Mouse (Mus musculus) Patski (cell line): ENCODE measurements around the gene Ccdc33. TPM values are rescaled to one million over a fixed set of nuclear protein-coding genes. Genes with fewer than 3 reads are reported as not detected.

Experiments used
- ATAC-seq: fragments of 100-300 bp; one replicate; pipeline ENCODE4 v1.8.0; 2021
- CTCF ChIA-PET: fragments of 350-600 bp; sonication (Branson Sonifier 250); formaldehyde crosslinking; loops from one replicate; lab custom pipeline; 2022; ENCODE audit warnings: inconsistent platforms; lab: Charles Lee
- POLR2A ChIA-PET: fragments of 350-600 bp; sonication (Branson Sonifier 250); formaldehyde crosslinking; loops from one replicate; lab custom pipeline; 2022; ENCODE audit warnings: antibody characterized with exemption, inconsistent platforms; lab: Charles Lee
- DNase-seq: peaks from one replicate; pipeline ENCODE4 v3.0.0-alpha.2; 2011; ENCODE audit warnings: low read depth, low spot score
- H3K27me3 ChIP-seq: fragments of 371-371 bp; one replicate; pipeline ENCODE4 v1.5.1; 2021
- CTCF ChIP-seq: fragments of 100-300 bp; IDR thresholded peaks from one replicate; pipeline ENCODE4 v1.5.1; 2021
- in situ Hi-C: fragments of 300-500 bp; cut with MboI; formaldehyde crosslinking; loops from 3 replicates; pipeline ENCODE4 v1.11.1; 2018; ENCODE audit warnings: low pct_unique_long_range_greater_than_20kb, mixed read lengths
- polyA plus RNA-seq: library from polyadenylated mRNA; unstranded; gene quantifications from one replicate; pipeline ENCODE4 v1.2.3, GENCODE M21; 2021

Gene Ccdc33
- polyA plus RNA-seq, 1 experiment from 2014 or later: 0.60 TPM

- H3K27me3 ChIP-seq: no peaks in the 10 kb centered on the region
- no peak for DNase-seq
- POLR2A ChIA-PET: interaction anchor here (1.0 to 1.5 kb wide), 3 partner anchors 9 to 21 kb away, joined by 3 to 6 read pairs (median 3); no protein-coding TSS in a partner anchor
- CTCF ChIA-PET: interaction anchor here (0.7 to 0.9 kb wide), 2 partner anchors 8 to 15 kb away, joined by 3 to 4 read pairs; no protein-coding TSS in a partner anchor
- in situ Hi-C loops: no loop called here
- TF ChIP-seq CTCF: no peak
- ATAC-seq: peak; percentile 54
These were observed 34.5 kb upstream of the Ccdc33 start for GRCm38 (mm10) chr9:58153095-58153494.

DNA sequence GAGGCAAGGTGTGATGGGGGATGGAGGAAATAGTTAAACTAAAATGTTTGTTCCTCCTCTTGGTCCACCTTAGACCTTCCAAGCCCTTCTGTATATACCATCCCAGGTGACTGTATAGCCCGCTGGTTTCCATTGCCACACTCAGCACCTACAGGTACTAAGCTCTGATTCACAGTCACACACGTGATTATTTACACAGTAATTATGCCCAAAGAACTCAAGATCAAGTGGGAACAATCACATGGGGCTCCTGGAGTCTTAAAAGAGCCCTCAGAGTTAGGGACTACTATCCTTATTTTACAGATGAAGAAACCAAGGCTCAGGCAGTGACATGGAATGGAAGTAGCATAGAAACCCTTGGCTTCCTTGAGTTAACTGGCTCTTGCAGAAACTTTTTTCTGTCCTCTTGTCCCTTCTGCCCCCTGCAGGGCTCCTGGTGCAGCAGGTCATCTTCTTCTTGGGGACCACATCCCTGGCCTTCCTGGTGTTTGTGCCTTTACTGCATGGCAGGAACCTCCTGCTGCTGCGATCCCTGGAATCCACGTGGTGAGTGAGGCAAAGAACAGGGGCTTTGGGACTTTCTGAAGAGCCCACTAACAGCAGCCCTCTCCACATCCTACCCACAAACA lies 32.2 kb upstream of the Ccdc33 start:
- H3K27me3 ChIP-seq: no peaks in the 10 kb centered on the region
- in situ Hi-C loops: no loop called here
- ATAC-seq: no peak
- ChIA-PET CTCF (no interaction called here), POLR2A (no interaction called here)
- DNase-seq: no peak
- TF ChIP-seq CTCF: no peak

DNA sequence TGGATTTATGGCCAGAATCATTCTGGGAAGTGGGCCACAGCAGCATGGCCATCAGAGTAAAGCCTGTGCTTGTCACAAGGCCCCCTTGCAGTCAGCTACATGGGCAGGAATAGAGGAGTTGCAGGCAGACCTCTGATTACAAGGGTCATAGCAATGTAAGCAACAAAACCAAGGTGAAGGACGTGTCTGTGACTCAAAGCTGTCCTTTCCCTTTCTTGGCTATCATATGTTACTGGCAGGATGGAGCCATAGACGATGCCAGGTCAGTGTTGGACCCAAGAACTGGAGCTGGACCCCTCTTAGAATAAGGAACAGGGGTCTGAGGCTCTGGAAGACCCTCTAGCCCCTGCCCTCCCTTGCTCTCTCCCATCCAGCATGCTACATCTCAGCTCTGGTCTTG lies 30.2 kb upstream of the Ccdc33 start:
- DNase-seq: no peak
- no peaks in the 10 kb centered on the region for H3K27me3 ChIP-seq
- ATAC-seq: no peak
- ChIA-PET CTCF (no interaction called here), POLR2A (interaction anchor here (0.5 to 1.0 kb wide), 2 partner anchors 55 to 68 kb away, joined by 3 read pairs; no protein-coding TSS in a partner anchor)
- TF ChIP-seq CTCF: no peak
- in situ Hi-C loops: no loop called here

GRCm38 (mm10) chr9:58145417-58145816 lies 26.8 kb upstream of the Ccdc33 start:
- no peak for TF ChIP-seq CTCF
- CTCF ChIA-PET: interaction anchor here (1.1 to 1.6 kb wide), 2 partner anchors 8 to 95 kb away, joined by 3 to 4 read pairs; no protein-coding TSS in a partner anchor
- ATAC-seq (no peak), DNase-seq (no peak)
- H3K27me3 ChIP-seq: no peaks in the 10 kb centered on the region
- POLR2A ChIA-PET: interaction anchor here (1.7 kb wide), 1 partner anchor 15 kb away, joined by 4 read pairs; no protein-coding TSS in a partner anchor
- in situ Hi-C loops: no loop called here

GRCm38 (mm10) chr9:58144664-58145063 lies 26.0 kb upstream of the Ccdc33 start:
- no peaks in the 10 kb centered on the region for H3K27me3 ChIP-seq
- DNase-seq (peak; percentile 89), ATAC-seq (peak; percentile 69)
- ChIA-PET POLR2A (interaction anchor here (0.6 to 1.8 kb wide), 5 partner anchors 9 to 89 kb away, joined by 3 to 8 read pairs (median 5); no protein-coding TSS in a partner anchor), CTCF (interaction anchor here (1.1 to 1.6 kb wide), 4 partner anchors 9 to 106 kb away, joined by 3 to 7 read pairs (median 4); partner anchors contain the start of genes Islr and Islr2)
- no peak for TF ChIP-seq CTCF
- in situ Hi-C loops: loop anchor here (5.0 kb wide), 1 partner anchor 87 kb away; no protein-coding TSS in a partner anchor

- in situ Hi-C loops: loop anchor here (5.0 kb wide), 1 partner anchor 86 kb away; no protein-coding TSS in a partner anchor
- TF ChIP-seq CTCF: no peak
- ATAC-seq (no peak), DNase-seq (no peak)
- CTCF ChIA-PET: interaction anchor here (0.9 to 1.6 kb wide), 6 partner anchors 14 to 105 kb away, joined by 3 to 7 read pairs (median 4); partner anchors contain the start of genes Islr and Islr2
- H3K27me3 ChIP-seq: no peaks in the 10 kb centered on the region
- POLR2A ChIA-PET: interaction anchor here (1.0 to 1.8 kb wide), 5 partner anchors 10 to 88 kb away, joined by 5 to 8 read pairs (median 6); no protein-coding TSS in a partner anchor
These were observed 24.8 kb upstream of the Ccdc33 start for GRCm38 (mm10) chr9:58143419-58143818.

- no peaks in the 10 kb centered on the region for H3K27me3 ChIP-seq
- ChIA-PET CTCF (interaction anchor here (1.5 to 1.6 kb wide), 2 partner anchors 9 to 14 kb away, joined by 3 to 6 read pairs; no protein-coding TSS in a partner anchor), POLR2A (no interaction called here)
- no peak for TF ChIP-seq CTCF
- ATAC-seq: no peak
- no peak for DNase-seq
- in situ Hi-C loops: loop anchor here (5.0 kb wide), 1 partner anchor 83 kb away; no protein-coding TSS in a partner anchor
These were observed 21.3 kb upstream of the Ccdc33 start for GRCm38 (mm10) chr9:58139947-58140346.

DNA sequence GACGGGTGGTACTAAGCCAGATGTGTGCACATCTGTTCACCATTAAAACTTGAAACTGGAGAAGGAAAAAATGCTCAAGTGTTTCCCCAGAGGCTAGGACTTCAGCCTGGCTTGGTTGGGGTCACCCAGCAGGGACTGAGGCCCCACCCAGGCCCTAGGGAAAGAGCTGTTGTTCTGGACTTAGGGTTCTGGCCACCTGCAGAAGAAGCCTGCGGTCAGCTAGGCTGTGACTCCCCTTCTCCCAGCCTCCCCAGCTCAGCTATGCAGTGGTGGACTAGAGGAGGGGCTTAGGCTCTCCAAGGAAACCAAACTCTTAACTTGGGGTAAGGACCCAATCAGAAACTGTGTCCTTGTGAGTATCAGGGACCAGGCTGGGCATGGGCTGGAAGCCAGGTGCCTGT lies 17.3 kb upstream of the Ccdc33 start:
- DNase-seq: no peak
- TF ChIP-seq CTCF: no peak
- no peak for ATAC-seq
- POLR2A ChIA-PET: interaction anchor here (0.6 kb wide), 1 partner anchor 21 kb away, joined by 3 read pairs; no protein-coding TSS in a partner anchor
- no peaks in the 10 kb centered on the region for H3K27me3 ChIP-seq
- CTCF ChIA-PET: no interaction called here
- in situ Hi-C loops: no loop called here

DNA sequence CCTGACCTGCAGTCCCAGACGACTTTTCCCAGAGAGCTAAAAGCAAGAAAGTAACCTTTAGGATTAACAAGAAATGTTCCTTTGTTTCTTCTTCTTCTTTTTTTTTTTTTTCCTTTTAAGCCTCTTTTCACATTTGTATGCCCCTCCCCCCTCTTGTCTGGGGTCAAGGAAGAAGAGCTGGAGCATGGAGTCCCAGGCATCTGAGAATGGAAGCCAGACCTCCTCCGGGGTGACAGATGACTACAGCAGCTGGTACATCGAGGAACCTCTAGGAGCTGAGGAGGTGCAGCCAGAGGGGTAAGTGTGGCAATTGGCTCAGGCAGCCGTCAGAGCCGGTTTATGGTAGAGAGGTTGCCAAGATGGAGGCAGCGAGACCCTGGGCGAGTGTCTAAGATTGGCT lies 16.3 kb upstream of the Ccdc33 start:
- no peak for TF ChIP-seq CTCF
- ChIA-PET POLR2A (interaction anchor here (0.8 kb wide), 1 partner anchor 34 kb away, joined by 3 read pairs; no protein-coding TSS in a partner anchor), CTCF (interaction anchor here (0.8 to 1.4 kb wide), 3 partner anchors 69 to 83 kb away, joined by 3 read pairs; partner anchors contain the start of genes Islr and Islr2)
- in situ Hi-C loops: no loop called here
- ATAC-seq: no peak
- no peak for DNase-seq
- H3K27me3 ChIP-seq: no peaks in the 10 kb centered on the region
